Mouse (Mus musculus) NIH3T3 (cell line): ENCODE data around the gene Atpaf1.

ENCODE experiments used
- DNase-seq: peaks from one replicate; pipeline ENCODE4 v3.0.0-alpha.2; 2012; ENCODE audit warnings: low read depth

Atpaf1 gene

GRCm38 (mm10) chr4:115784769-115785510 is at the start of gene Atpaf1:
Gene Atpaf1 (plus strand): TSS chr4:115784812.
- peak; percentile 86 for DNase-seq

GRCm38 (mm10) chr4:115734867-115735266 is 49.7 kb upstream of the Atpaf1 start:
- no peak for DNase-seq

- DNase-seq = peak; percentile 100
Observed at GRCm38 (mm10) chr4:115737551-115738041, 47.0 kb upstream of the Atpaf1 start, which contains the start of gene Efcab14. Gene Efcab14 (plus strand): TSS chr4:115737744.

- peak; percentile 55 for DNase-seq
Observed at GRCm38 (mm10) chr4:115738481-115738985, 46.1 kb upstream of the Atpaf1 start.

- DNase-seq = no peak
Observed at GRCm38 (mm10) chr4:115742658-115743057, 42.0 kb upstream of the Atpaf1 start.

GRCm38 (mm10) chr4:115743096-115743495 is 41.5 kb upstream of the Atpaf1 start:
- no peak for DNase-seq

GRCm38 (mm10) chr4:115748181-115748580 is 36.4 kb upstream of the Atpaf1 start:
- DNase-seq = no peak

- no peak for DNase-seq
Observed at GRCm38 (mm10) chr4:115749336-115749735, 35.3 kb upstream of the Atpaf1 start.

GRCm38 (mm10) chr4:115754101-115754500 is 30.5 kb upstream of the Atpaf1 start:
- no peak for DNase-seq

- no peak for DNase-seq
Observed at GRCm38 (mm10) chr4:115754851-115755250, 29.8 kb upstream of the Atpaf1 start.

- peak; percentile 24 for DNase-seq
Observed at GRCm38 (mm10) chr4:115761206-115761605, 23.4 kb upstream of the Atpaf1 start.

- no peak for DNase-seq
Observed at GRCm38 (mm10) chr4:115764581-115764980, 20.0 kb upstream of the Atpaf1 start.

- DNase-seq = no peak
Observed at GRCm38 (mm10) chr4:115767647-115768467, 16.8 kb upstream of the Atpaf1 start.

- DNase-seq = no peak
Observed at GRCm38 (mm10) chr4:115775056-115775455, 9.6 kb upstream of the Atpaf1 start.

- peak; percentile 17 for DNase-seq
Observed at GRCm38 (mm10) chr4:115777627-115778026, 7.0 kb upstream of the Atpaf1 start.

- no peak for DNase-seq
Observed at GRCm38 (mm10) chr4:115780269-115780668, 4.3 kb upstream of the Atpaf1 start.

GRCm38 (mm10) chr4:115780918-115781317 is 3.7 kb upstream of the Atpaf1 start, which contains the start of gene Tex38:
Gene Tex38 (minus strand): TSS chr4:115781018.
- DNase-seq = no peak

GRCm38 (mm10) chr4:115782026-115782805 is 2.4 kb upstream of the Atpaf1 start:
- peak; percentile 62 for DNase-seq

GRCm38 (mm10) chr4:115785511-115786034 is 961 bp downstream of the Atpaf1 start:
- peak; percentile 26 for DNase-seq

GRCm38 (mm10) chr4:115790864-115791263 is 6.3 kb downstream of the Atpaf1 start:
- no peak for DNase-seq

GRCm38 (mm10) chr4:115795360-115795759 is 10.7 kb downstream of the Atpaf1 start:
- DNase-seq = peak; percentile 55
